In genomic region chr5:9427581-9428241, GRCm38 (mm10) we compare ENCODE assay signal across 8 mouse cellular contexts.
DNase-seq lines count a peak whose midpoint lies in the region; ATAC-seq and TF ChIP-seq lines count a peak whose summit lies in the region.

No protein-coding gene starts in this region.

- no peaks in the 10 kb centered on the region for H3K9me3 ChIP-seq in kidney, embryonic 16.5 days (ENCODE audit: low read length)
- no peaks in the 10 kb centered on the region for H3K9me3 ChIP-seq in neural tube, embryonic 12.5 days

- no peak for ATAC-seq in kidney, embryonic 16.5 days (ENCODE audit: low FRiP score, low TSS enrichment)
- ATAC-seq in granulocyte monocyte progenitor cell, adult 5-6 weeks (replicated peaks; ENCODE audit: poor library complexity, severe bottlenecking): peak; percentile 90
- peak; percentile 76 for ATAC-seq in neural tube, embryonic 12.5 days (ENCODE audit: low FRiP score, low read depth)

- no peak overlapping the region for H3K27ac ChIP-seq in kidney, adult 2 months (ENCODE audit: insufficient read depth, low read depth, low read length)
- H3K27ac ChIP-seq in kidney, embryonic 16.5 days (ENCODE audit: low read length): no peak overlapping the region
- no peak overlapping the region for H3K27ac ChIP-seq in neural tube, embryonic 12.5 days

- peak; percentile 23 for DNase-seq in kidney, adult 2 months
- DNase-seq in MEL-GATA-1-ER (ENCODE audit: extremely low read depth, low read depth): peak; percentile 1
- peak; percentile 59 for DNase-seq in cerebellum, adult 9-11 months
- peak; percentile 66 to 73 for DNase-seq in left cerebral cortex, postnatal 14 days (ENCODE audit: low spot score in 2 of 2)
- no peak for DNase-seq in gastrocnemius, postnatal 4 days (ENCODE audit: low spot score in 2 of 2)

- no peak for TF ChIP-seq POLR2A in kidney, adult 2 months (IDR thresholded peaks at IDR 0.05; ENCODE audit: low read depth, low read length)

- no peak overlapping the region for H3K4me2 ChIP-seq in kidney, embryonic 16.5 days (replicated peaks; ENCODE audit: low read depth, low read length)
- H3K4me2 ChIP-seq in neural tube, embryonic 12.5 days (replicated peaks): no peak overlapping the region

- H3K27me3 ChIP-seq in kidney, adult 2 months (replicated peaks; ENCODE audit: control insufficient read depth, insufficient read depth, low read length): no peaks in the 10 kb centered on the region
- H3K27me3 ChIP-seq in kidney, embryonic 16.5 days (ENCODE audit: insufficient read depth, low read length): no peaks in the 10 kb centered on the region
- no peaks in the 10 kb centered on the region for H3K27me3 ChIP-seq in neural tube, embryonic 12.5 days (replicated peaks)

- no peaks in the 10 kb centered on the region for H3K4me1 ChIP-seq in kidney, adult 2 months (ENCODE audit: control insufficient read depth, insufficient read depth, low read length)
- H3K4me1 ChIP-seq in kidney, embryonic 16.5 days (ENCODE audit: insufficient read depth, low read length): no peaks in the 10 kb centered on the region
- H3K4me1 ChIP-seq in neural tube, embryonic 12.5 days: no peaks in the 10 kb centered on the region

- intact Hi-C loops in left cerebral cortex, postnatal 14 days (cut with DNase I): loop anchor here (2.0 to 10.0 kb wide), 2 partner anchors 259 to 363 kb away; no protein-coding TSS in a partner anchor

- H3K9ac ChIP-seq in kidney, embryonic 16.5 days (replicated peaks; ENCODE audit: low read length): no peak overlapping the region
- H3K9ac ChIP-seq in neural tube, embryonic 12.5 days: no peak overlapping the region

- H3K4me3 ChIP-seq in kidney, adult 2 months (ENCODE audit: insufficient read depth, low read depth, low read length): no peak overlapping the region
- no peak overlapping the region for H3K4me3 ChIP-seq in kidney, embryonic 16.5 days (ENCODE audit: low read length)
- H3K4me3 ChIP-seq in neural tube, embryonic 12.5 days: no peak overlapping the region

- 46% methylated on average over 10 of the region's 10 CpGs for WGBS in kidney, adult 2 months
- WGBS in kidney, embryonic 16.5 days: 52% methylated on average over 10 of the region's 10 CpGs
- 45% methylated on average over 10 of the region's 10 CpGs for WGBS in neural tube, embryonic 12.5 days

- TF ChIP-seq CTCF in kidney, adult 2 months (conservative IDR thresholded peaks at IDR 0.05; ENCODE audit: insufficient read depth, insufficient read length, low read depth, low read length): peak; percentile 52

- no peaks in the 10 kb centered on the region for H3K36me3 ChIP-seq in kidney, adult 2 months (ENCODE audit: control insufficient read depth, insufficient read depth, low read length)
- H3K36me3 ChIP-seq in kidney, embryonic 16.5 days (ENCODE audit: insufficient read depth, low read length): no peaks in the 10 kb centered on the region
- H3K36me3 ChIP-seq in neural tube, embryonic 12.5 days: no peaks in the 10 kb centered on the region

Comparison
In these comparisons a context has a peak if more than half of its experiments do, and no peak if none do; other contexts are left out.
1. DNase-seq: peak in kidney, adult 2 months (single experiment), MEL-GATA-1-ER (single experiment), cerebellum, adult 9-11 months (single experiment) and left cerebral cortex, postnatal 14 days (2 of 2); none in gastrocnemius, postnatal 4 days (0 of 2).